ENCODE assay signal across 8 mouse cellular contexts in genomic region chr4:100776043-100776870, GRCm38 (mm10). TPM values are rescaled to one million over a fixed set of nuclear protein-coding genes. Genes with fewer than 3 reads are reported as not detected.
DNase-seq lines count a peak whose midpoint lies in the region; ATAC-seq and TF ChIP-seq lines count a peak whose summit lies in the region.

Cachd1 (plus strand) TSS chr4:100776675.

- DNase-seq in spleen, adult 2 months (ENCODE audit: low read depth in 1 of 2, low spot score in 2 of 2): no peak
- no peak for DNase-seq in spleen, postnatal 14 days (ENCODE audit: low spot score in 2 of 2)
- peak; percentile 67 to 73 for DNase-seq in heart, adult 9 months (ENCODE audit: low spot score in 2 of 2)
- DNase-seq in kidney, adult 9 months: peak; percentile 88
- DNase-seq in liver, adult 2 months (ENCODE audit: extremely low read depth, low read depth, low spot score): no peak
- no peak for DNase-seq in T-cell, adult 2 months (ENCODE audit: low spot score)

- no peaks in the 10 kb centered on the region for H3K79me2 ChIP-seq in liver, adult 2 months (ENCODE audit: control insufficient read depth, insufficient read depth, low read length)

- peaks cover 10% of the 10 kb centered on the region for H3K27me3 ChIP-seq in spleen, adult 2 months (ENCODE audit: control insufficient read depth, insufficient read depth, low read length)
- peaks cover 10% of the 10 kb centered on the region; the same call in 1 of the 2 replicates for H3K27me3 ChIP-seq in liver, adult 2 months (ENCODE audit: control insufficient read depth, insufficient read depth, low read length)
- no peaks in the 10 kb centered on the region for H3K27me3 ChIP-seq in neural tube, embryonic 12.5 days (replicated peaks)

- ATAC-seq in erythroblast, adult 5-6 weeks (replicated peaks; ENCODE audit: low FRiP score, poor library complexity, severe bottlenecking): no peak
- ATAC-seq in neural tube, embryonic 12.5 days (ENCODE audit: low FRiP score, low read depth): peak; percentile 80

- TF ChIP-seq CTCF in spleen, adult 2 months (IDR thresholded peaks at IDR 0.05; ENCODE audit: extremely low read depth, insufficient read depth, insufficient read length, insufficient replicate concordance): no peak
- TF ChIP-seq CTCF in liver, adult 2 months (IDR thresholded peaks at IDR 0.05; ENCODE audit: low read depth, low read length): 0 out of 2 replicates have a peak, but pooled peaks have one; percentile 4

- peak within 1 kb of the TSS; percentile 43 for H3K4me3 ChIP-seq in spleen, adult 2 months (ENCODE audit: extremely low read depth, insufficient read depth, insufficient read length)
- H3K4me3 ChIP-seq in liver, adult 2 months (ENCODE audit: insufficient read depth, low read depth, low read length): peak within 1 kb of the TSS; percentile 79
- H3K4me3 ChIP-seq in neural tube, embryonic 12.5 days: peak within 1 kb of the TSS; percentile 96

- H3K4me2 ChIP-seq in neural tube, embryonic 12.5 days (replicated peaks): peak within 1 kb of the TSS; percentile 70

- H3K27ac ChIP-seq in spleen, adult 2 months (ENCODE audit: insufficient read depth, low read length): peak within 1 kb of the TSS; percentile 27
- peak within 1 kb of the TSS; percentile 10; the same call in 1 of the 2 replicates for H3K27ac ChIP-seq in liver, adult 2 months (replicated peaks; ENCODE audit: insufficient read depth, low read depth, low read length)
- H3K27ac ChIP-seq in neural tube, embryonic 12.5 days: peak within 1 kb of the TSS; percentile 90

- H3K9me3 ChIP-seq in neural tube, embryonic 12.5 days: no peaks in the 10 kb centered on the region

- WGBS in spleen, adult 2 months: 4% methylated on average over 40 of the region's 50 CpGs
- 3% methylated on average over 46 of the region's 50 CpGs for WGBS in liver, adult 2 months
- under 1% methylated on average over 47 of the region's 50 CpGs for whole genome bisulfite sequencing in neural tube, embryonic 12.5 days

- TF ChIP-seq POLR2A in spleen, adult 2 months (IDR thresholded peaks at IDR 0.05; ENCODE audit: low read depth, low read length): no peak
- 0 out of 2 replicates have a peak, but pooled peaks have one; percentile 13 for TF ChIP-seq POLR2A in liver, adult 2 months (IDR thresholded peaks at IDR 0.05; ENCODE audit: extremely low read depth, insufficient read depth, low read length)

- H3K9ac ChIP-seq in liver, adult 2 months (ENCODE audit: low read depth, low read length): peak within 1 kb of the TSS; percentile 68
- peak within 1 kb of the TSS; percentile 96 for H3K9ac ChIP-seq in neural tube, embryonic 12.5 days

- no peaks in the 10 kb centered on the region for H3K36me3 ChIP-seq in spleen, adult 2 months (ENCODE audit: control insufficient read depth, insufficient read depth, low read length)
- H3K36me3 ChIP-seq in liver, adult 2 months (ENCODE audit: control insufficient read depth, insufficient read depth, low read length): no peaks in the 10 kb centered on the region
- no peaks in the 10 kb centered on the region for H3K36me3 ChIP-seq in neural tube, embryonic 12.5 days

- H3K4me1 ChIP-seq in spleen, adult 2 months (ENCODE audit: control insufficient read depth, insufficient read depth, insufficient read length): no peaks in the 10 kb centered on the region
- no peaks in the 10 kb centered on the region for H3K4me1 ChIP-seq in liver, adult 2 months (ENCODE audit: control insufficient read depth, insufficient read depth, low read length)
- H3K4me1 ChIP-seq in neural tube, embryonic 12.5 days: peaks cover 28% of the 10 kb centered on the region

RNA-seq across cellular contexts. Expression of gene Cachd1, which starts in this region (rescaled TPM):
- 17.0 and 17.4 TPM in 2 replicates for polyA plus RNA-seq in spleen, adult 2 months (2012; rRNA removed)
- 85.7 and 130 TPM in 2 replicates for total RNA-seq in erythroblast, adult 5-6 weeks (2015; ENCODE audit: low replicate concordance)
- 39.9 and 49.1 TPM in 2 replicates for total RNA-seq in erythroblast, adult 5-6 weeks (2017; ENCODE audit: low replicate concordance)
- 0.46 and 0.67 TPM in 2 replicates for total RNA-seq in liver, adult 2 months (2014; rRNA removed)
- polyA plus RNA-seq in liver, adult 2 months (2012; rRNA removed): 1.1 and 2.3 TPM in 2 replicates
- polyA plus RNA-seq in neural tube, embryonic 12.5 days (2016; fragmentation: Nextera tagmentation; extraction: Ambion mirVana): 26.0 and 30.2 TPM in 2 replicates

Comparison
In these comparisons a context has a peak if more than half of its experiments do, and no peak if none do; other contexts are left out.
1. RNA of gene Cachd1 (total RNA-seq): 39.9 to 130 TPM in erythroblast, adult 5-6 weeks; 0.46 to 0.67 TPM in liver, adult 2 months; every median in the first group is over 10 times any median in the second.
2. DNase-seq: peak in heart, adult 9 months (2 of 2) and kidney, adult 9 months (single experiment); none in spleen, adult 2 months (0 of 2), spleen, postnatal 14 days (0 of 2), liver, adult 2 months (single experiment) and T-cell, adult 2 months (single experiment).
3. H3K27ac ChIP-seq: peak in every context shown above with its lines; median percentile 90 in neural tube, embryonic 12.5 days; 27 in spleen, adult 2 months; 10 in liver, adult 2 months.
4. H3K4me3 ChIP-seq: peak in every context shown above with its lines; median percentile 96 in neural tube, embryonic 12.5 days; 79 in liver, adult 2 months; 43 in spleen, adult 2 months.